Mouse (Mus musculus): ENCODE measurements around the gene Mfap3l. TPM values are rescaled to one million over a fixed set of nuclear protein-coding genes. Genes with fewer than 3 reads are reported as not detected.

Gene Mfap3l
- polyA plus RNA-seq, 2 experiments, result 0.24 to 0.30 TPM

- Histone ChIP-seq H3K36me3 (replicated peaks; ENCODE audit: control insufficient read depth, insufficient read depth, low read depth) (no peaks in the 10 kb centered on the region), H3K27ac (no peak overlapping the region), H3K4me3 (ENCODE audit: insufficient read depth in 1 of 2, low read depth in 2 of 2, low read length in 2 of 2) (no peak overlapping the region), H3K27me3 (ENCODE audit: control insufficient read depth, insufficient read depth, low read length) (no peaks in the 10 kb centered on the region), H3K9ac (replicated peaks) (no peak overlapping the region), H3K4me2 (ENCODE audit: low read depth) (no peak overlapping the region), H3K4me1 (replicated peaks; ENCODE audit: control insufficient read depth in 2 of 2, insufficient read depth in 2 of 2, low read length in 1 of 2) (no peaks in the 10 kb centered on the region), H3K9me3 (ENCODE audit: control insufficient read depth, low read length) (no peaks in the 10 kb centered on the region)
- no peak for DNase-seq (ENCODE audit: low read depth in 3 of 3, low spot score in 3 of 3)
- 18% methylated on average over 2 of the region's 2 CpGs for WGBS (ENCODE audit: insufficient replicate concordance)
- no peak for ATAC-seq (ENCODE audit: insufficient read depth)
- TF ChIP-seq CTCF (IDR thresholded peaks at IDR 0.05; ENCODE audit: low read depth) (peak; percentile 25; the same call in 1 of the 2 replicates), EP300 (IDR thresholded peaks at IDR 0.05; ENCODE audit: low read depth) (no peak)
These were observed 15.7 kb upstream of the Mfap3l start for GRCm38 (mm10) chr8:60616928-60617327.

- H3K4me1 ChIP-seq (replicated peaks; ENCODE audit: control insufficient read depth in 2 of 2, insufficient read depth in 2 of 2, low read length in 1 of 2), result no peaks in the 10 kb centered on the region
- WGBS (ENCODE audit: insufficient replicate concordance), result 51% methylated on average over 4 of the region's 4 CpGs
- H3K27ac ChIP-seq, result no peak overlapping the region
- no peak overlapping the region for H3K9ac ChIP-seq (replicated peaks)
- H3K4me2 ChIP-seq (ENCODE audit: low read depth), result no peak overlapping the region
- no peaks in the 10 kb centered on the region for H3K27me3 ChIP-seq (ENCODE audit: control insufficient read depth, insufficient read depth, low read length)
- H3K9me3 ChIP-seq (ENCODE audit: control insufficient read depth, low read length), result no peaks in the 10 kb centered on the region
- ATAC-seq (ENCODE audit: insufficient read depth), result no peak
- no peak for TF ChIP-seq EP300 (IDR thresholded peaks at IDR 0.05; ENCODE audit: low read depth)
- TF ChIP-seq CTCF (IDR thresholded peaks at IDR 0.05; ENCODE audit: low read depth), result no peak
- no peak overlapping the region for H3K4me3 ChIP-seq (ENCODE audit: insufficient read depth in 1 of 2, low read depth in 2 of 2, low read length in 2 of 2)
- no peaks in the 10 kb centered on the region for H3K36me3 ChIP-seq (replicated peaks; ENCODE audit: control insufficient read depth, insufficient read depth, low read depth)
- no peak for DNase-seq (ENCODE audit: low read depth in 3 of 3, low spot score in 3 of 3)
These were observed 11.1 kb upstream of the Mfap3l start for GRCm38 (mm10) chr8:60621561-60621960.

GRCm38 (mm10) chr8:60622056-60622455, 10.6 kb upstream of the Mfap3l start:
- Histone ChIP-seq H3K9me3 (ENCODE audit: control insufficient read depth, low read length) (no peaks in the 10 kb centered on the region), H3K4me3 (ENCODE audit: insufficient read depth in 1 of 2, low read depth in 2 of 2, low read length in 2 of 2) (no peak overlapping the region), H3K4me1 (replicated peaks; ENCODE audit: control insufficient read depth in 2 of 2, insufficient read depth in 2 of 2, low read length in 1 of 2) (no peaks in the 10 kb centered on the region), H3K4me2 (ENCODE audit: low read depth) (no peak overlapping the region), H3K9ac (replicated peaks) (no peak overlapping the region), H3K27me3 (ENCODE audit: control insufficient read depth, insufficient read depth, low read length) (no peaks in the 10 kb centered on the region), H3K27ac (no peak overlapping the region), H3K36me3 (replicated peaks; ENCODE audit: control insufficient read depth, insufficient read depth, low read depth) (no peaks in the 10 kb centered on the region)
- TF ChIP-seq CTCF (IDR thresholded peaks at IDR 0.05; ENCODE audit: low read depth), result no peak
- TF ChIP-seq EP300 (IDR thresholded peaks at IDR 0.05; ENCODE audit: low read depth), result no peak
- no peak for DNase-seq (ENCODE audit: low read depth in 3 of 3, low spot score in 3 of 3)
- ATAC-seq (ENCODE audit: insufficient read depth), result no peak
- 73% methylated on average over 12 of the region's 12 CpGs for WGBS (ENCODE audit: insufficient replicate concordance)

- Histone ChIP-seq H3K4me3 (ENCODE audit: insufficient read depth in 1 of 2, low read depth in 2 of 2, low read length in 2 of 2) (no peak overlapping the region), H3K4me1 (replicated peaks; ENCODE audit: control insufficient read depth in 2 of 2, insufficient read depth in 2 of 2, low read length in 1 of 2) (no peaks in the 10 kb centered on the region), H3K27ac (no peak overlapping the region), H3K9me3 (ENCODE audit: control insufficient read depth, low read length) (no peaks in the 10 kb centered on the region), H3K36me3 (replicated peaks; ENCODE audit: control insufficient read depth, insufficient read depth, low read depth) (no peaks in the 10 kb centered on the region), H3K4me2 (ENCODE audit: low read depth) (no peak overlapping the region), H3K9ac (replicated peaks) (no peak overlapping the region), H3K27me3 (ENCODE audit: control insufficient read depth, insufficient read depth, low read length) (no peaks in the 10 kb centered on the region)
- TF ChIP-seq CTCF (IDR thresholded peaks at IDR 0.05; ENCODE audit: low read depth) (no peak), EP300 (IDR thresholded peaks at IDR 0.05; ENCODE audit: low read depth) (no peak)
- no peak for ATAC-seq (ENCODE audit: insufficient read depth)
- WGBS (ENCODE audit: insufficient replicate concordance), result 50% methylated on average over 1 of the region's 1 CpGs
- DNase-seq (ENCODE audit: low read depth in 3 of 3, low spot score in 3 of 3), result no peak
These were observed 9.2 kb upstream of the Mfap3l start for GRCm38 (mm10) chr8:60623438-60623837.

GRCm38 (mm10) chr8:60624722-60625121, 7.9 kb upstream of the Mfap3l start:
- H3K9ac ChIP-seq (replicated peaks), result no peak overlapping the region
- TF ChIP-seq CTCF (IDR thresholded peaks at IDR 0.05; ENCODE audit: low read depth), result no peak
- TF ChIP-seq EP300 (IDR thresholded peaks at IDR 0.05; ENCODE audit: low read depth), result no peak
- WGBS (ENCODE audit: insufficient replicate concordance), result 66% methylated on average over 7 of the region's 7 CpGs

More at GRCm38 (mm10) chr8:60624722-60625121, 7.9 kb upstream of the Mfap3l start:
- no peak for DNase-seq (ENCODE audit: low read depth in 3 of 3, low spot score in 3 of 3)
- ATAC-seq (ENCODE audit: insufficient read depth), result no peak
- Histone ChIP-seq H3K4me1 (replicated peaks; ENCODE audit: control insufficient read depth in 2 of 2, insufficient read depth in 2 of 2, low read length in 1 of 2) (no peaks in the 10 kb centered on the region), H3K27ac (no peak overlapping the region), H3K36me3 (replicated peaks; ENCODE audit: control insufficient read depth, insufficient read depth, low read depth) (no peaks in the 10 kb centered on the region), H3K4me2 (ENCODE audit: low read depth) (no peak overlapping the region), H3K9me3 (ENCODE audit: control insufficient read depth, low read length) (no peaks in the 10 kb centered on the region), H3K4me3 (ENCODE audit: insufficient read depth in 1 of 2, low read depth in 2 of 2, low read length in 2 of 2) (no peak overlapping the region), H3K27me3 (ENCODE audit: control insufficient read depth, insufficient read depth, low read length) (no peaks in the 10 kb centered on the region; the same call in 1 of the 2 replicates)
